ENCODE assay signal across 8 mouse cellular contexts in genomic region chr11:115810377-115810776, GRCm38 (mm10). TPM values are rescaled to one million over a fixed set of nuclear protein-coding genes. Genes with fewer than 3 reads are reported as not detected.
A peak's percentile ranks its signal among the peaks of the same experiment; 100 is the strongest.
DNase-seq lines count a peak whose midpoint lies in the region; ATAC-seq and TF ChIP-seq lines count a peak whose summit lies in the region.

No protein-coding gene starts in this region.

- H3K4me2 ChIP-seq in forebrain, embryonic 11.5 days (ENCODE audit: low read depth, low read length, severe bottlenecking) = peak overlapping the region; percentile 12; the same call in 1 of the 2 replicates
- H3K4me2 ChIP-seq in hindbrain, embryonic 14.5 days (replicated peaks) = peak overlapping the region; percentile 88

- no peaks in the 10 kb centered on the region; the same call in 1 of the 2 replicates for H3K36me3 ChIP-seq in forebrain, embryonic 11.5 days (ENCODE audit: control insufficient read depth, insufficient read depth, low read length)
- H3K36me3 ChIP-seq in hindbrain, embryonic 14.5 days (replicated peaks; ENCODE audit: control insufficient read depth, insufficient read depth) = 0 out of 2 replicates have a peak, but pooled peaks cover 4% of the 10 kb centered on the region
- H3K36me3 ChIP-seq in liver, adult 2 months (ENCODE audit: control insufficient read depth, insufficient read depth, low read length) = no peaks in the 10 kb centered on the region

- peak; percentile 91 for DNase-seq in adrenal gland, postnatal 14 days
- no peak for DNase-seq in forebrain, embryonic 11.5 days (ENCODE audit: low spot score)
- no peak for DNase-seq in hindbrain, embryonic 14.5 days (ENCODE audit: low spot score)
- DNase-seq in liver, adult 2 months (ENCODE audit: extremely low read depth, low read depth, low spot score) = peak; percentile 38
- no peak for DNase-seq in frontal cortex, adult 2 months (ENCODE audit: extremely low spot score in 1 of 2, low spot score in 1 of 2)
- DNase-seq in right cerebral cortex, postnatal 4 days = no peak
- DNase-seq in gastrocnemius, adult 18-20 months (ENCODE audit: low spot score) = no peak

- peaks cover 31% of the 10 kb centered on the region for H3K4me1 ChIP-seq in forebrain, embryonic 11.5 days (replicated peaks; ENCODE audit: control insufficient read depth, insufficient read depth, low read length)
- peaks cover 41% of the 10 kb centered on the region for H3K4me1 ChIP-seq in hindbrain, embryonic 14.5 days (replicated peaks; ENCODE audit: control insufficient read depth, insufficient read depth, low read length)
- peaks cover 23% of the 10 kb centered on the region for H3K4me1 ChIP-seq in liver, adult 2 months (ENCODE audit: control insufficient read depth, insufficient read depth, low read length)
- peaks cover 24% of the 10 kb centered on the region for H3K4me1 ChIP-seq in olfactory bulb, adult 2 months (ENCODE audit: control insufficient read depth, insufficient read depth, low read length)

- H3K27me3 ChIP-seq in forebrain, embryonic 11.5 days (ENCODE audit: control insufficient read depth, insufficient read depth, low read length) = no peaks in the 10 kb centered on the region
- no peaks in the 10 kb centered on the region for H3K27me3 ChIP-seq in hindbrain, embryonic 14.5 days (ENCODE audit: control insufficient read depth, insufficient read depth, low read length)
- no peaks in the 10 kb centered on the region for H3K27me3 ChIP-seq in liver, adult 2 months (ENCODE audit: control insufficient read depth, insufficient read depth, low read length)

- H3K4me3 ChIP-seq in forebrain, embryonic 11.5 days (ENCODE audit: low read depth, low read length) = no peak overlapping the region
- peak overlapping the region; percentile 9 for H3K4me3 ChIP-seq in hindbrain, embryonic 14.5 days (replicated peaks; ENCODE audit: low read length)
- H3K4me3 ChIP-seq in liver, adult 2 months (ENCODE audit: insufficient read depth, low read depth, low read length) = peak overlapping the region; percentile 57
- peak overlapping the region; percentile 9; the same call in 1 of the 2 replicates for H3K4me3 ChIP-seq in olfactory bulb, adult 2 months (ENCODE audit: insufficient read depth, low read depth, low read length)

- H3K9me3 ChIP-seq in forebrain, embryonic 11.5 days (ENCODE audit: control insufficient read depth, low read length) = no peaks in the 10 kb centered on the region
- H3K9me3 ChIP-seq in hindbrain, embryonic 14.5 days (ENCODE audit: control insufficient read depth, low read length) = no peaks in the 10 kb centered on the region

- WGBS in forebrain, embryonic 11.5 days = 88% methylated on average over 14 of the region's 14 CpGs
- WGBS in hindbrain, embryonic 14.5 days = 76% methylated on average over 14 of the region's 14 CpGs
- 16% methylated on average over 14 of the region's 14 CpGs for WGBS in liver, adult 2 months
- WGBS in olfactory bulb, adult 2 months = 66% methylated on average over 14 of the region's 14 CpGs

- ATAC-seq in forebrain, embryonic 11.5 days (replicated peaks; ENCODE audit: low FRiP score) = no peak
- no peak for ATAC-seq in hindbrain, embryonic 14.5 days (ENCODE audit: low FRiP score)

- H3K79me2 ChIP-seq in liver, adult 2 months (ENCODE audit: control insufficient read depth, insufficient read depth, low read length) = peaks cover 18% of the 10 kb centered on the region; the same call in 1 of the 2 replicates

- no peak for TF ChIP-seq POLR2A in liver, adult 2 months (IDR thresholded peaks at IDR 0.05; ENCODE audit: extremely low read depth, insufficient read depth, low read length)
- TF ChIP-seq POLR2A in olfactory bulb, adult 2 months (IDR thresholded peaks at IDR 0.05; ENCODE audit: insufficient read depth, low read depth, low read length) = no peak

- H3K9ac ChIP-seq in forebrain, embryonic 11.5 days (ENCODE audit: low read length) = no peak overlapping the region
- no peak overlapping the region for H3K9ac ChIP-seq in hindbrain, embryonic 14.5 days
- peak overlapping the region; percentile 57 for H3K9ac ChIP-seq in liver, adult 2 months (ENCODE audit: low read depth, low read length)

- TF ChIP-seq CTCF in liver, adult 2 months (IDR thresholded peaks at IDR 0.05; ENCODE audit: low read depth, low read length) = no peak
- no peak for TF ChIP-seq CTCF in olfactory bulb, adult 2 months (IDR thresholded peaks at IDR 0.05; ENCODE audit: insufficient read depth, low read depth, low read length)

- no peak overlapping the region for H3K27ac ChIP-seq in forebrain, embryonic 11.5 days (ENCODE audit: low read depth, low read length)
- peak overlapping the region; percentile 54; the same call in 1 of the 2 replicates for H3K27ac ChIP-seq in hindbrain, embryonic 14.5 days
- peak overlapping the region; percentile 42 for H3K27ac ChIP-seq in liver, adult 2 months (replicated peaks; ENCODE audit: insufficient read depth, low read depth, low read length)
- H3K27ac ChIP-seq in olfactory bulb, adult 2 months (ENCODE audit: insufficient read depth, low read depth, low read length) = peak overlapping the region; percentile 14; the same call in 1 of the 2 replicates

RNA-seq across cellular contexts. Expression of gene Caskin2, which starts 3.1 kb away (rescaled TPM):
- total RNA-seq in adrenal gland, postnatal 14 days (2021) = 53.7 and 57.5 TPM in 2 replicates
- polyA plus RNA-seq in forebrain, embryonic 11.5 days (2014; fragmentation: Nextera tagmentation; extraction: Ambion mirVana) = 20.4 and 21.2 TPM in 2 replicates
- 10.7 and 11.0 TPM in 2 replicates for polyA plus RNA-seq in hindbrain, embryonic 14.5 days (2014; fragmentation: Nextera tagmentation; extraction: Ambion mirVana)
- total RNA-seq in liver, adult 2 months (2014; rRNA removed) = 2.9 and 3.8 TPM in 2 replicates
- polyA plus RNA-seq in liver, adult 2 months (2012; rRNA removed) = 8.9 and 9.7 TPM in 2 replicates
- polyA plus RNA-seq in olfactory bulb, adult 2 months (2012; ENCODE audit: insufficient read depth, insufficient read length, low replicate concordance, missing spikeins) = not detected in 2 replicates
- polyA plus RNA-seq in frontal cortex, adult 2 months (2012; rRNA removed) = 25.8 and 29.3 TPM in 2 replicates
- 10 to 100 TPM; 13.1 to 18.2 TPM for total RNA-seq in gastrocnemius, adult 18-20 months (2021)

RNA-seq across cellular contexts. Expression of gene Tsen54, which starts 4.1 kb away (rescaled TPM):
- 16.3 and 20.3 TPM in 2 replicates for total RNA-seq in adrenal gland, postnatal 14 days (2021)
- 29.4 and 33.4 TPM in 2 replicates for polyA plus RNA-seq in forebrain, embryonic 11.5 days (2014; fragmentation: Nextera tagmentation; extraction: Ambion mirVana)
- 17.8 and 19.9 TPM in 2 replicates for polyA plus RNA-seq in hindbrain, embryonic 14.5 days (2014; fragmentation: Nextera tagmentation; extraction: Ambion mirVana)
- 4.0 and 5.8 TPM in 2 replicates for total RNA-seq in liver, adult 2 months (2014; rRNA removed)
- polyA plus RNA-seq in liver, adult 2 months (2012; rRNA removed) = 11.2 and 15.6 TPM in 2 replicates
- polyA plus RNA-seq in olfactory bulb, adult 2 months (2012; ENCODE audit: insufficient read depth, insufficient read length, low replicate concordance, missing spikeins) = not detected in 2 replicates
- 15.6 and 16.8 TPM in 2 replicates for polyA plus RNA-seq in frontal cortex, adult 2 months (2012; rRNA removed)
- total RNA-seq in gastrocnemius, adult 18-20 months (2021) = 1 to 10 TPM; 5.0 to 6.5 TPM

RNA-seq across cellular contexts. Expression of gene Llgl2, which starts 13.5 kb away (rescaled TPM):
- total RNA-seq in adrenal gland, postnatal 14 days (2021) = 11.4 and 11.8 TPM in 2 replicates
- 3.9 and 5.5 TPM in 2 replicates for polyA plus RNA-seq in forebrain, embryonic 11.5 days (2014; fragmentation: Nextera tagmentation; extraction: Ambion mirVana)
- 1.3 and 2.4 TPM in 2 replicates for polyA plus RNA-seq in hindbrain, embryonic 14.5 days (2014; fragmentation: Nextera tagmentation; extraction: Ambion mirVana)
- 15.8 and 17.2 TPM in 2 replicates for total RNA-seq in liver, adult 2 months (2014; rRNA removed)
- 46.8 and 52.7 TPM in 2 replicates for polyA plus RNA-seq in liver, adult 2 months (2012; rRNA removed)
- polyA plus RNA-seq in olfactory bulb, adult 2 months (2012; ENCODE audit: insufficient read depth, insufficient read length, low replicate concordance, missing spikeins) = not detected in 2 replicates
- 2.8 and 3.2 TPM in 2 replicates for polyA plus RNA-seq in frontal cortex, adult 2 months (2012; rRNA removed)
- total RNA-seq in gastrocnemius, adult 18-20 months (2021) = 1 to 10 TPM; 6.3 to 8.1 TPM

RNA-seq across cellular contexts. Expression of gene Tmem94, which starts 45.1 kb away (rescaled TPM):
- total RNA-seq in adrenal gland, postnatal 14 days (2021) = 64.4 and 65.1 TPM in 2 replicates
- polyA plus RNA-seq in forebrain, embryonic 11.5 days (2014; fragmentation: Nextera tagmentation; extraction: Ambion mirVana) = 25.9 and 28.9 TPM in 2 replicates
- 17.3 and 20.8 TPM in 2 replicates for polyA plus RNA-seq in hindbrain, embryonic 14.5 days (2014; fragmentation: Nextera tagmentation; extraction: Ambion mirVana)
- 11.0 and 15.0 TPM in 2 replicates for total RNA-seq in liver, adult 2 months (2014; rRNA removed)
- 41.1 and 41.9 TPM in 2 replicates for polyA plus RNA-seq in liver, adult 2 months (2012; rRNA removed)
- polyA plus RNA-seq in olfactory bulb, adult 2 months (2012; ENCODE audit: insufficient read depth, insufficient read length, low replicate concordance, missing spikeins) = not detected in 2 replicates
- 49.7 and 57.3 TPM in 2 replicates for polyA plus RNA-seq in frontal cortex, adult 2 months (2012; rRNA removed)
- total RNA-seq in gastrocnemius, adult 18-20 months (2021) = 10 to 100 TPM; 85.1 to 88.2 TPM

RNA-seq across cellular contexts. Expression of gene Myo15b, which starts 47.8 kb away (rescaled TPM):
- total RNA-seq in adrenal gland, postnatal 14 days (2021) = 0.26 TPM in 1 of 2 replicates, not detected in the other
- 0.16 TPM in 1 of 2 replicates, not detected in the other for polyA plus RNA-seq in forebrain, embryonic 11.5 days (2014; fragmentation: Nextera tagmentation; extraction: Ambion mirVana)
- polyA plus RNA-seq in hindbrain, embryonic 14.5 days (2014; fragmentation: Nextera tagmentation; extraction: Ambion mirVana) = 0.13 TPM in 1 of 2 replicates, not detected in the other
- 0.07 and 0.28 TPM in 2 replicates for total RNA-seq in liver, adult 2 months (2014; rRNA removed)
- 0.51 and 0.56 TPM in 2 replicates for polyA plus RNA-seq in liver, adult 2 months (2012; rRNA removed)
- polyA plus RNA-seq in olfactory bulb, adult 2 months (2012; ENCODE audit: insufficient read depth, insufficient read length, low replicate concordance, missing spikeins) = not detected in 2 replicates
- 0.55 and 1.1 TPM in 2 replicates for polyA plus RNA-seq in frontal cortex, adult 2 months (2012; rRNA removed)
- total RNA-seq in gastrocnemius, adult 18-20 months (2021) = not detected

Comparison
In these comparisons a context has a peak if more than half of its experiments do, and no peak if none do; other contexts are left out.
1. DNase-seq: peak in adrenal gland, postnatal 14 days (single experiment) and liver, adult 2 months (single experiment); none in forebrain, embryonic 11.5 days (single experiment), hindbrain, embryonic 14.5 days (single experiment), frontal cortex, adult 2 months (0 of 2), right cerebral cortex, postnatal 4 days (single experiment) and gastrocnemius, adult 18-20 months (single experiment).
2. RNA of gene Tsen54, which starts 4.1 kb away (polyA plus RNA-seq): 29.4 to 33.4 TPM in forebrain, embryonic 11.5 days, 17.8 to 19.9 TPM in hindbrain, embryonic 14.5 days, 11.2 to 15.6 TPM in liver, adult 2 months and 15.6 to 16.8 TPM in frontal cortex, adult 2 months; not detected in olfactory bulb, adult 2 months; every median in the first group is over 10 times any median in the second.